Mouse (Mus musculus) adrenal gland, adult 18-20 months (tissue): ENCODE measurements around the gene B4galt5. TPM values are rescaled to one million over a fixed set of nuclear protein-coding genes. Genes with fewer than 3 reads are reported as not detected.
A peak's percentile ranks its signal among the peaks of the same experiment; 100 is the strongest.

Source experiments
- DNase-seq, 2 experiments: peaks; one replicate each; pipeline ENCODE4 v3.0.0; 2021 to 2022; ENCODE audit warnings: low spot score in 2 of 2
- total RNA-seq, 2 experiments: library from RNA; stranded (reverse); gene quantifications; 1 replicate in 1 of 2; 2 replicates in 1 of 2; pipeline ENCODE4 v1.2.3; 2021

B4galt5 gene
- total RNA-seq, 2 experiments from 2014 or later: 74.7 to 123 TPM

GRCm38 (mm10) chr2:167280090-167280985 is 68.6 kb downstream of the B4galt5 start:
- DNase-seq: peak; percentile 74 to 75

- peak; percentile 74 to 79 for DNase-seq
Measured at GRCm38 (mm10) chr2:167278751-167279526, 70.0 kb downstream of the B4galt5 start.

- DNase-seq: peak; percentile 2 to 29
Measured at GRCm38 (mm10) chr2:167278011-167278410, 71.0 kb downstream of the B4galt5 start.

GRCm38 (mm10) chr2:167277026-167277425 is 72.0 kb downstream of the B4galt5 start:
- DNase-seq: peak in 1 of 2 experiments; percentile 1

GRCm38 (mm10) chr2:167275856-167276255 is 73.1 kb downstream of the B4galt5 start:
- no peak for DNase-seq

- peak; percentile 1 to 17 for DNase-seq
Measured at GRCm38 (mm10) chr2:167274713-167275465, 74.1 kb downstream of the B4galt5 start.

- peak; percentile 1 to 19 for DNase-seq
Measured at GRCm38 (mm10) chr2:167273206-167273740, 75.7 kb downstream of the B4galt5 start.

GRCm38 (mm10) chr2:167272706-167273105 is 76.3 kb downstream of the B4galt5 start:
- DNase-seq: peak in 1 of 2 experiments; percentile 0

- peak; percentile 0 to 19 for DNase-seq
Measured at GRCm38 (mm10) chr2:167271121-167271521, 77.9 kb downstream of the B4galt5 start.

GRCm38 (mm10) chr2:167270496-167270895 is 78.5 kb downstream of the B4galt5 start:
- DNase-seq: peak in 1 of 2 experiments; percentile 1

GRCm38 (mm10) chr2:167268721-167269120 is 80.3 kb downstream of the B4galt5 start:
- peak in 1 of 2 experiments; percentile 1 for DNase-seq

- DNase-seq: peak in 1 of 2 experiments; percentile 16
Measured at GRCm38 (mm10) chr2:167268411-167268690, 80.6 kb downstream of the B4galt5 start.

GRCm38 (mm10) chr2:167267531-167268410 is 81.2 kb downstream of the B4galt5 start:
- peak; percentile 1 to 16 for DNase-seq

- DNase-seq: no peak
Measured at GRCm38 (mm10) chr2:167266231-167266630, 82.8 kb downstream of the B4galt5 start.

GRCm38 (mm10) chr2:167265806-167266205 is 83.2 kb downstream of the B4galt5 start:
- peak in 1 of 2 experiments; percentile 21 for DNase-seq

- peak in 1 of 2 experiments; percentile 14 for DNase-seq
Measured at GRCm38 (mm10) chr2:167265021-167265420, 84.0 kb downstream of the B4galt5 start.

GRCm38 (mm10) chr2:167263931-167264330 is 85.1 kb downstream of the B4galt5 start:
- DNase-seq: peak in 1 of 2 experiments; percentile 15

- DNase-seq: peak in 1 of 2 experiments; percentile 17
Measured at GRCm38 (mm10) chr2:167263040-167263810, 85.8 kb downstream of the B4galt5 start.

GRCm38 (mm10) chr2:167262433-167262832 is 86.5 kb downstream of the B4galt5 start:
- DNase-seq: peak in 1 of 2 experiments; percentile 17
